Mouse (Mus musculus): ENCODE results near the gene Fam57b. TPM values are rescaled to one million over a fixed set of nuclear protein-coding genes. Genes with fewer than 3 reads are reported as not detected.

The Fam57b gene
- polyA plus RNA-seq, 1 experiment, result 0.08 TPM

GRCm38 (mm10) chr7:126862147-126862784, 64.8 kb downstream of the Fam57b start, which contains the start of gene Ino80e:
TSS of gene Ino80e (minus strand) at chr7:126862377.
- peaks cover 52% of the 10 kb centered on the region for H3K36me3 ChIP-seq (ENCODE audit: control insufficient read depth, insufficient read depth)
- H3ac ChIP-seq (ENCODE audit: control insufficient read depth, insufficient read length, low read depth), result peak within 1 kb of the TSS; percentile 86
- peaks cover 23% of the 10 kb centered on the region for H3K79me3 ChIP-seq (ENCODE audit: low read depth)
- H3K4me3 ChIP-seq (ENCODE audit: insufficient read depth, poor library complexity, severe bottlenecking), result peak within 1 kb of the TSS; percentile 64
- H3K79me2 ChIP-seq (ENCODE audit: control insufficient read depth, insufficient read depth), result peaks cover 43% of the 10 kb centered on the region
- H3K27me3 ChIP-seq (ENCODE audit: control insufficient read depth, insufficient read depth, insufficient read length), result no peaks in the 10 kb centered on the region
- TF ChIP-seq CEBPB (IDR thresholded peaks at IDR 0.05; ENCODE audit: low read depth) (no peak), MAX (IDR thresholded peaks at IDR 0.05) (peak; percentile 70)

- Histone ChIP-seq H3ac (ENCODE audit: control insufficient read depth, insufficient read length, low read depth) (peak overlapping the region; percentile 62), H3K4me3 (ENCODE audit: insufficient read depth, poor library complexity, severe bottlenecking) (no peak overlapping the region), H3K79me3 (ENCODE audit: low read depth) (peaks cover 20% of the 10 kb centered on the region), H3K27me3 (ENCODE audit: control insufficient read depth, insufficient read depth, insufficient read length) (no peaks in the 10 kb centered on the region), H3K79me2 (ENCODE audit: control insufficient read depth, insufficient read depth) (peaks cover 43% of the 10 kb centered on the region), H3K36me3 (ENCODE audit: control insufficient read depth, insufficient read depth) (peaks cover 51% of the 10 kb centered on the region)
- TF ChIP-seq MAX (IDR thresholded peaks at IDR 0.05) (no peak), USF1 (IDR thresholded peaks at IDR 0.05; ENCODE audit: low read depth) (no peak), CEBPB (IDR thresholded peaks at IDR 0.05; ENCODE audit: low read depth) (no peak), MYOG (IDR thresholded peaks at IDR 0.05; ENCODE audit: control insufficient read depth, extremely low read depth, insufficient read length) (no peak), FOSL1 (IDR thresholded peaks at IDR 0.05; ENCODE audit: insufficient read depth, low read length, poor library complexity, severe bottlenecking) (no peak), CTCF (IDR thresholded peaks at IDR 0.05; ENCODE audit: control insufficient read depth, insufficient read depth, insufficient read length) (no peak), MYOD1 (IDR thresholded peaks at IDR 0.05; ENCODE audit: control insufficient read depth, insufficient read length, low read depth) (no peak)
Measured at GRCm38 (mm10) chr7:126863791-126864190, 66.3 kb downstream of the Fam57b start.

- peaks cover 2% of the 10 kb centered on the region for H3K79me3 ChIP-seq (ENCODE audit: low read depth)
- no peak overlapping the region for H3K4me3 ChIP-seq (ENCODE audit: insufficient read depth, poor library complexity, severe bottlenecking)
- peaks cover 58% of the 10 kb centered on the region for H3K36me3 ChIP-seq (ENCODE audit: control insufficient read depth, insufficient read depth)
- H3K27me3 ChIP-seq (ENCODE audit: control insufficient read depth, insufficient read depth, insufficient read length), result no peaks in the 10 kb centered on the region
- no peak overlapping the region for H3ac ChIP-seq (ENCODE audit: control insufficient read depth, insufficient read length, low read depth)
- H3K79me2 ChIP-seq (ENCODE audit: control insufficient read depth, insufficient read depth), result peaks cover 12% of the 10 kb centered on the region
- TF ChIP-seq CEBPB (IDR thresholded peaks at IDR 0.05; ENCODE audit: low read depth), result no peak
- no peak for TF ChIP-seq MYOD1 (IDR thresholded peaks at IDR 0.05; ENCODE audit: control insufficient read depth, insufficient read length, low read depth)
Measured at GRCm38 (mm10) chr7:126867534-126867933, 70.1 kb downstream of the Fam57b start.

GRCm38 (mm10) chr7:126868003-126868402, 70.5 kb downstream of the Fam57b start:
- no peak overlapping the region for H3ac ChIP-seq (ENCODE audit: control insufficient read depth, insufficient read length, low read depth)
- H3K27me3 ChIP-seq (ENCODE audit: control insufficient read depth, insufficient read depth, insufficient read length), result no peaks in the 10 kb centered on the region
- TF ChIP-seq MYOD1 (IDR thresholded peaks at IDR 0.05; ENCODE audit: control insufficient read depth, insufficient read length, low read depth) (no peak), FOSL1 (IDR thresholded peaks at IDR 0.05; ENCODE audit: insufficient read depth, low read length, poor library complexity, severe bottlenecking) (no peak), MAX (IDR thresholded peaks at IDR 0.05) (no peak), CTCF (IDR thresholded peaks at IDR 0.05; ENCODE audit: control insufficient read depth, insufficient read depth, insufficient read length) (no peak), CEBPB (IDR thresholded peaks at IDR 0.05; ENCODE audit: low read depth) (no peak), MYOG (IDR thresholded peaks at IDR 0.05; ENCODE audit: control insufficient read depth, extremely low read depth, insufficient read length) (no peak), USF1 (IDR thresholded peaks at IDR 0.05; ENCODE audit: low read depth) (no peak)
- peaks cover 63% of the 10 kb centered on the region for H3K36me3 ChIP-seq (ENCODE audit: control insufficient read depth, insufficient read depth)
- H3K4me3 ChIP-seq (ENCODE audit: insufficient read depth, poor library complexity, severe bottlenecking), result no peak overlapping the region
- H3K79me3 ChIP-seq (ENCODE audit: low read depth), result peaks cover 2% of the 10 kb centered on the region
- peaks cover 7% of the 10 kb centered on the region for H3K79me2 ChIP-seq (ENCODE audit: control insufficient read depth, insufficient read depth)

GRCm38 (mm10) chr7:126869780-126870519, 72.5 kb downstream of the Fam57b start:
- no peak for TF ChIP-seq MYOD1 (IDR thresholded peaks at IDR 0.05; ENCODE audit: control insufficient read depth, insufficient read length, low read depth)
- no peak for TF ChIP-seq CTCF (IDR thresholded peaks at IDR 0.05; ENCODE audit: control insufficient read depth, insufficient read depth, insufficient read length)
- TF ChIP-seq MYOG (IDR thresholded peaks at IDR 0.05; ENCODE audit: control insufficient read depth, extremely low read depth, insufficient read length), result no peak
- no peak for TF ChIP-seq MAX (IDR thresholded peaks at IDR 0.05)
- TF ChIP-seq FOSL1 (IDR thresholded peaks at IDR 0.05; ENCODE audit: insufficient read depth, low read length, poor library complexity, severe bottlenecking), result no peak
- TF ChIP-seq USF1 (IDR thresholded peaks at IDR 0.05; ENCODE audit: low read depth), result no peak
- no peak for TF ChIP-seq CEBPB (IDR thresholded peaks at IDR 0.05; ENCODE audit: low read depth)
- Histone ChIP-seq H3K36me3 (ENCODE audit: control insufficient read depth, insufficient read depth) (peaks cover 72% of the 10 kb centered on the region), H3ac (ENCODE audit: control insufficient read depth, insufficient read length, low read depth) (no peak overlapping the region), H3K79me3 (ENCODE audit: low read depth) (no peaks in the 10 kb centered on the region), H3K4me3 (ENCODE audit: insufficient read depth, poor library complexity, severe bottlenecking) (no peak overlapping the region), H3K27me3 (ENCODE audit: control insufficient read depth, insufficient read depth, insufficient read length) (no peaks in the 10 kb centered on the region), H3K79me2 (ENCODE audit: control insufficient read depth, insufficient read depth) (no peaks in the 10 kb centered on the region)

- peaks cover 73% of the 10 kb centered on the region for H3K36me3 ChIP-seq (ENCODE audit: control insufficient read depth, insufficient read depth)
- TF ChIP-seq FOSL1 (IDR thresholded peaks at IDR 0.05; ENCODE audit: insufficient read depth, low read length, poor library complexity, severe bottlenecking) (no peak), MYOG (IDR thresholded peaks at IDR 0.05; ENCODE audit: control insufficient read depth, extremely low read depth, insufficient read length) (no peak), CEBPB (IDR thresholded peaks at IDR 0.05; ENCODE audit: low read depth) (no peak), USF1 (IDR thresholded peaks at IDR 0.05; ENCODE audit: low read depth) (no peak), MYOD1 (IDR thresholded peaks at IDR 0.05; ENCODE audit: control insufficient read depth, insufficient read length, low read depth) (no peak), CTCF (IDR thresholded peaks at IDR 0.05; ENCODE audit: control insufficient read depth, insufficient read depth, insufficient read length) (no peak), MAX (IDR thresholded peaks at IDR 0.05) (no peak)
- H3K79me3 ChIP-seq (ENCODE audit: low read depth), result no peaks in the 10 kb centered on the region
- no peak overlapping the region for H3ac ChIP-seq (ENCODE audit: control insufficient read depth, insufficient read length, low read depth)
- H3K27me3 ChIP-seq (ENCODE audit: control insufficient read depth, insufficient read depth, insufficient read length), result no peaks in the 10 kb centered on the region
- H3K79me2 ChIP-seq (ENCODE audit: control insufficient read depth, insufficient read depth), result no peaks in the 10 kb centered on the region
- H3K4me3 ChIP-seq (ENCODE audit: insufficient read depth, poor library complexity, severe bottlenecking), result no peak overlapping the region
Measured at GRCm38 (mm10) chr7:126870520-126870891, 73.0 kb downstream of the Fam57b start.
